Comparison of ENCODE assay signal across 8 mouse cellular contexts in the genomic region with DNA sequence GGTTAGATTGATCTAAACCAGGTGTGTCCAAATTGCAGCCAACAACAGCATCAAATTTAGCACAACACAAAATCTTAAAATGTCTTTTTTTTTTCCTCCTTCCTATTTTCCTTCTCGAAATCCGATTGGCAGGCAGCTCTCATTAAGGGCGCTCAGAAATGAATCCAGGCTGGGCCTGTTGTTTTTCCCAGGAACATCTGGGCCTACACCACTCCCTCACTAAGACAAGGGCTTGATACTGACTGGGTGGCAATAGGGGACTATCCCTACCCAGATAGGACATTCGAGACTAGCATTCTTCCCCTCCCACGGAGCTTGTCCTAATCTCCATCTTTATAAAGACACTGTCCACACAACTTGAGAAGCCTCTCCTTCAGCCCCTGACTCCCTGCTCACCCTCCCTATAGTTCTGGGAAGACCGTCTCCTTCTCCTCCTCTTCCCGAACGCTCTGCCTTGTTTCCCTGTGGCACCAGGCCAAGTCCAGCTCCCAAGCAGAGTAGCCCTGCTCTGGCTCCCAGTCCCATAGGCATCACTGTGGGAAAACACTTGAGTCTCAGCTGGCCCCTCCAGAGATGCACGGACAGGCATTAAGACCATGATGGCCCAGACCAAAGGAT. TPM values are rescaled to one million over a fixed set of nuclear protein-coding genes. Genes with fewer than 3 reads are reported as not detected.
DNase-seq lines count a peak whose midpoint lies in the region; ATAC-seq and TF ChIP-seq lines count a peak whose summit lies in the region.

No protein-coding gene starts in this region.

- WGBS in embryonic facial prominence, embryonic 14.5 days, result 18% methylated on average over 9 of the region's 9 CpGs
- WGBS in heart, embryonic 16.5 days, result 34% methylated on average over 9 of the region's 9 CpGs
- WGBS in limb, embryonic 14.5 days, result 25% methylated on average over 9 of the region's 9 CpGs
- 36% methylated on average over 9 of the region's 9 CpGs for WGBS in stomach, embryonic 14.5 days

- H3K4me1 ChIP-seq in embryonic facial prominence, embryonic 14.5 days (ENCODE audit: control insufficient read depth, insufficient read depth, low read length), result peaks cover 19% of the 10 kb centered on the region
- peaks cover 24% of the 10 kb centered on the region for H3K4me1 ChIP-seq in heart, embryonic 16.5 days (ENCODE audit: control insufficient read depth, insufficient read depth, low read length)
- H3K4me1 ChIP-seq in limb, embryonic 14.5 days (ENCODE audit: control insufficient read depth, insufficient read depth, low read length), result peaks cover 19% of the 10 kb centered on the region
- H3K4me1 ChIP-seq in stomach, embryonic 14.5 days (ENCODE audit: control insufficient read depth, insufficient read depth, low read length), result peaks cover 33% of the 10 kb centered on the region; the same call in 1 of the 2 replicates

- H3K9me3 ChIP-seq in embryonic facial prominence, embryonic 14.5 days (ENCODE audit: control insufficient read depth, low read length), result no peaks in the 10 kb centered on the region
- H3K9me3 ChIP-seq in heart, embryonic 16.5 days (replicated peaks; ENCODE audit: control insufficient read depth, low read length), result no peaks in the 10 kb centered on the region
- H3K9me3 ChIP-seq in limb, embryonic 14.5 days (ENCODE audit: control insufficient read depth, low read length), result no peaks in the 10 kb centered on the region
- no peaks in the 10 kb centered on the region for H3K9me3 ChIP-seq in stomach, embryonic 14.5 days (ENCODE audit: control insufficient read depth, low read depth, low read length)

- intact Hi-C loops in left cerebral cortex, postnatal 4 days (cut with DNase I), result loop anchor here (5.0 kb wide), 1 partner anchor 144 kb away; the partner anchor contains the start of gene Cox5b

- no peak overlapping the region for H3K4me3 ChIP-seq in embryonic facial prominence, embryonic 14.5 days (ENCODE audit: low read depth, low read length)
- H3K4me3 ChIP-seq in heart, embryonic 16.5 days (ENCODE audit: low read length), result no peak overlapping the region
- H3K4me3 ChIP-seq in limb, embryonic 14.5 days (replicated peaks; ENCODE audit: low read length), result no peak overlapping the region
- H3K4me3 ChIP-seq in stomach, embryonic 14.5 days (ENCODE audit: low read depth, low read length), result no peak overlapping the region

- no peak for TF ChIP-seq POLR2A in limb, embryonic 14.5 days (IDR thresholded peaks at IDR 0.05; ENCODE audit: borderline replicate concordance, extremely low read depth, insufficient read depth, insufficient read length)

- no peak for ATAC-seq in embryonic facial prominence, embryonic 14.5 days (ENCODE audit: low read depth)
- no peak for ATAC-seq in heart, embryonic 16.5 days (replicated peaks; ENCODE audit: extremely low read depth, insufficient read depth, low FRiP score)
- no peak for ATAC-seq in limb, embryonic 14.5 days (ENCODE audit: low FRiP score, low read depth)
- no peak for ATAC-seq in stomach, embryonic 14.5 days (ENCODE audit: insufficient number of reproducible peaks, insufficient read depth, low FRiP score, low read depth)

- peak; percentile 66 for DNase-seq in left cerebral cortex, postnatal 4 days
- no peak for DNase-seq in left cerebral cortex, adult 8-10 months (ENCODE audit: low spot score in 2 of 2)
- DNase-seq in embryonic facial prominence, embryonic 14.5 days (ENCODE audit: low spot score), result no peak
- no peak for DNase-seq in limb, embryonic 14.5 days (ENCODE audit: low spot score)
- DNase-seq in spleen, postnatal 4 days (ENCODE audit: low spot score in 2 of 2), result no peak
- no peak for DNase-seq in embryo, embryonic 10.5 days (ENCODE audit: low spot score)

- peak overlapping the region; percentile 79; the same call in 1 of the 2 replicates for H3K27ac ChIP-seq in embryonic facial prominence, embryonic 14.5 days (replicated peaks; ENCODE audit: low read depth, low read length)
- H3K27ac ChIP-seq in heart, embryonic 16.5 days (ENCODE audit: low read length), result peak overlapping the region; percentile 64
- H3K27ac ChIP-seq in limb, embryonic 14.5 days (replicated peaks; ENCODE audit: low read depth, low read length), result peak overlapping the region; percentile 72; the same call in 1 of the 2 replicates
- H3K27ac ChIP-seq in stomach, embryonic 14.5 days (ENCODE audit: low read length), result peak overlapping the region; percentile 79; the same call in 1 of the 2 replicates

- H3K27me3 ChIP-seq in embryonic facial prominence, embryonic 14.5 days (replicated peaks; ENCODE audit: control insufficient read depth, insufficient read depth, low read length), result no peaks in the 10 kb centered on the region
- H3K27me3 ChIP-seq in heart, embryonic 16.5 days (ENCODE audit: control insufficient read depth, insufficient read depth, low read length), result no peaks in the 10 kb centered on the region
- H3K27me3 ChIP-seq in limb, embryonic 14.5 days (ENCODE audit: control insufficient read depth, insufficient read depth, low read length), result no peaks in the 10 kb centered on the region
- no peaks in the 10 kb centered on the region for H3K27me3 ChIP-seq in stomach, embryonic 14.5 days (ENCODE audit: control insufficient read depth, insufficient read depth, low read length)

- H3K4me2 ChIP-seq in embryonic facial prominence, embryonic 14.5 days (ENCODE audit: low read depth, low read length), result no peak overlapping the region
- H3K4me2 ChIP-seq in heart, embryonic 16.5 days (ENCODE audit: low read depth, low read length), result no peak overlapping the region
- no peak overlapping the region for H3K4me2 ChIP-seq in limb, embryonic 14.5 days (replicated peaks; ENCODE audit: low read depth, low read length, severe bottlenecking)
- no peak overlapping the region for H3K4me2 ChIP-seq in stomach, embryonic 14.5 days (replicated peaks; ENCODE audit: low read depth, low read length)

- 0 out of 2 replicates have a peak overlapping the region, but pooled peaks have one; percentile 34 for H3K9ac ChIP-seq in embryonic facial prominence, embryonic 14.5 days (ENCODE audit: low read depth, low read length)
- H3K9ac ChIP-seq in heart, embryonic 16.5 days (ENCODE audit: low read length), result peak overlapping the region; percentile 61; the same call in 1 of the 2 replicates
- H3K9ac ChIP-seq in limb, embryonic 14.5 days (ENCODE audit: low read depth, low read length, severe bottlenecking), result no peak overlapping the region
- H3K9ac ChIP-seq in stomach, embryonic 14.5 days (replicated peaks; ENCODE audit: low read depth, low read length), result no peak overlapping the region

- H3K36me3 ChIP-seq in embryonic facial prominence, embryonic 14.5 days (ENCODE audit: control insufficient read depth, insufficient read depth, low read length), result peaks cover 45% of the 10 kb centered on the region
- H3K36me3 ChIP-seq in heart, embryonic 16.5 days (ENCODE audit: control insufficient read depth, insufficient read depth), result peaks cover 37% of the 10 kb centered on the region
- H3K36me3 ChIP-seq in limb, embryonic 14.5 days (ENCODE audit: control insufficient read depth, insufficient read depth, low read length), result peaks cover 50% of the 10 kb centered on the region
- peaks cover 47% of the 10 kb centered on the region for H3K36me3 ChIP-seq in stomach, embryonic 14.5 days (ENCODE audit: control insufficient read depth, insufficient read depth, low read length)

RNA-seq across cellular contexts. Expression of gene Ankrd39, which starts 0.8 kb away (rescaled TPM):
- total RNA-seq in left cerebral cortex, postnatal 4 days (2021), result 10 to 100 TPM; 13.4 to 15.1 TPM
- total RNA-seq in left cerebral cortex, adult 8-10 months (2022), result 10 to 100 TPM; 13.1 to 17.0 (median 14.9) TPM
- 19.5 and 20.0 TPM in 2 replicates for polyA plus RNA-seq in embryonic facial prominence, embryonic 14.5 days (2014; fragmentation: Nextera tagmentation; extraction: Ambion mirVana)
- polyA plus RNA-seq in heart, embryonic 16.5 days (2015; fragmentation: Nextera tagmentation; extraction: Ambion mirVana), result 31.1 and 32.5 TPM in 2 replicates
- polyA plus RNA-seq in limb, embryonic 14.5 days (2012; rRNA removed), result 22.4 and 26.2 TPM in 2 replicates
- 22.5 and 22.9 TPM in 2 replicates for polyA plus RNA-seq in limb, embryonic 14.5 days (2014; fragmentation: Nextera tagmentation; extraction: Ambion mirVana)
- polyA plus RNA-seq in stomach, embryonic 14.5 days (2014; fragmentation: Nextera tagmentation; extraction: Ambion mirVana), result 26.2 and 30.4 TPM in 2 replicates

RNA-seq across cellular contexts. Expression of gene Gm42417, which starts 8.9 kb away (rescaled TPM):
- total RNA-seq in left cerebral cortex, postnatal 4 days (2021), result not detected
- total RNA-seq in left cerebral cortex, adult 8-10 months (2022), result not detected
- polyA plus RNA-seq in embryonic facial prominence, embryonic 14.5 days (2014; fragmentation: Nextera tagmentation; extraction: Ambion mirVana), result not detected in 2 replicates
- polyA plus RNA-seq in heart, embryonic 16.5 days (2015; fragmentation: Nextera tagmentation; extraction: Ambion mirVana), result not detected in 2 replicates
- 0.47 TPM in 1 of 2 replicates, not detected in the other for polyA plus RNA-seq in limb, embryonic 14.5 days (2012; rRNA removed)
- polyA plus RNA-seq in limb, embryonic 14.5 days (2014; fragmentation: Nextera tagmentation; extraction: Ambion mirVana), result not detected in 2 replicates
- polyA plus RNA-seq in stomach, embryonic 14.5 days (2014; fragmentation: Nextera tagmentation; extraction: Ambion mirVana), result 0.39 TPM in 1 of 2 replicates, not detected in the other

RNA-seq across cellular contexts. Expression of gene Sema4c, which starts 10.1 kb away (rescaled TPM):
- 10 to 100 TPM; 60.5 to 65.4 TPM for total RNA-seq in left cerebral cortex, postnatal 4 days (2021)
- total RNA-seq in left cerebral cortex, adult 8-10 months (2022), result 10 to 100 TPM; 16.1 to 23.4 (median 19.2) TPM
- polyA plus RNA-seq in embryonic facial prominence, embryonic 14.5 days (2014; fragmentation: Nextera tagmentation; extraction: Ambion mirVana), result 2.3 and 3.8 TPM in 2 replicates
- 7.8 and 8.8 TPM in 2 replicates for polyA plus RNA-seq in heart, embryonic 16.5 days (2015; fragmentation: Nextera tagmentation; extraction: Ambion mirVana)
- polyA plus RNA-seq in limb, embryonic 14.5 days (2012; rRNA removed), result 45.9 and 48.5 TPM in 2 replicates
- polyA plus RNA-seq in limb, embryonic 14.5 days (2014; fragmentation: Nextera tagmentation; extraction: Ambion mirVana), result 2.0 and 4.0 TPM in 2 replicates
- polyA plus RNA-seq in stomach, embryonic 14.5 days (2014; fragmentation: Nextera tagmentation; extraction: Ambion mirVana), result 4.2 and 4.3 TPM in 2 replicates

RNA-seq across cellular contexts. Expression of gene Ankrd23, which starts 11.4 kb away (rescaled TPM):
- total RNA-seq in left cerebral cortex, postnatal 4 days (2021), result 1 to 10 TPM; 8.3 to 8.6 TPM
- 1 to 10 TPM; 3.9 to 6.0 (median 5.0) TPM for total RNA-seq in left cerebral cortex, adult 8-10 months (2022)
- polyA plus RNA-seq in embryonic facial prominence, embryonic 14.5 days (2014; fragmentation: Nextera tagmentation; extraction: Ambion mirVana), result 12.3 and 13.2 TPM in 2 replicates
- polyA plus RNA-seq in heart, embryonic 16.5 days (2015; fragmentation: Nextera tagmentation; extraction: Ambion mirVana), result 30.2 and 32.7 TPM in 2 replicates
- 27.4 and 32.8 TPM in 2 replicates for polyA plus RNA-seq in limb, embryonic 14.5 days (2012; rRNA removed)
- polyA plus RNA-seq in limb, embryonic 14.5 days (2014; fragmentation: Nextera tagmentation; extraction: Ambion mirVana), result 9.9 and 11.6 TPM in 2 replicates
- 16.8 and 19.4 TPM in 2 replicates for polyA plus RNA-seq in stomach, embryonic 14.5 days (2014; fragmentation: Nextera tagmentation; extraction: Ambion mirVana)

RNA-seq across cellular contexts. Expression of gene Cnnm3, which starts 36.4 kb away (rescaled TPM):
- total RNA-seq in left cerebral cortex, postnatal 4 days (2021), result 10 to 100 TPM; 39.3 to 40.0 TPM
- total RNA-seq in left cerebral cortex, adult 8-10 months (2022), result 10 to 100 TPM; 31.8 to 38.3 (median 33.4) TPM
- polyA plus RNA-seq in embryonic facial prominence, embryonic 14.5 days (2014; fragmentation: Nextera tagmentation; extraction: Ambion mirVana), result 4.8 and 5.1 TPM in 2 replicates
- 1.8 and 2.4 TPM in 2 replicates for polyA plus RNA-seq in heart, embryonic 16.5 days (2015; fragmentation: Nextera tagmentation; extraction: Ambion mirVana)
- polyA plus RNA-seq in limb, embryonic 14.5 days (2012; rRNA removed), result 22.5 and 25.9 TPM in 2 replicates
- polyA plus RNA-seq in limb, embryonic 14.5 days (2014; fragmentation: Nextera tagmentation; extraction: Ambion mirVana), result 6.4 and 6.8 TPM in 2 replicates
- 6.2 and 8.4 TPM in 2 replicates for polyA plus RNA-seq in stomach, embryonic 14.5 days (2014; fragmentation: Nextera tagmentation; extraction: Ambion mirVana)

Comparison
In these comparisons a context has a peak if more than half of its experiments do, and no peak if none do; other contexts are left out.
1. H3K9ac ChIP-seq: peak in embryonic facial prominence, embryonic 14.5 days (single experiment) and heart, embryonic 16.5 days (single experiment); none in limb, embryonic 14.5 days (single experiment) and stomach, embryonic 14.5 days (single experiment).
2. Peak in every context shown above with its lines, with median percentiles within 50 percentile points of each other: H3K27ac ChIP-seq.